ENCODE assay signal across 21 mouse cellular contexts in the genomic region with DNA sequence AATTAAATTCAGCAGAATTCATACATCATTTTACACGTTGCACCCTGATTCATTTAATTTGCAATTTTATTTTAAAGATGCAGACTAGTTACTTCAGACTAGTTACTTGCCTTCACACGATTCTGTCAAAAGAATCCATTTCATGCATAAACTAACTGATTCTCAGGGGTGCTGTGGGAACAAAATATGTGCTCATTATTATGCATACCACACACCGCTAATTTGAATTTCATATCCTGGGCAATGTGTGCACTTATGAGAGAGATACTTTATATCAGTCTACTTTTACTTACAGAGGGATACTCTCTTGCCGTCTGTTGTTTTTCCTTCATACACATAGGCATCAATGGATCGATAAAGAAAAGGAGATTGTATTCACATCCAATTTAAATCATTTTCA.
DNase-seq lines count a peak whose midpoint lies in the region; ATAC-seq and TF ChIP-seq lines count a peak whose summit lies in the region.
"Had no signal": no experiment of that assay in that cellular context is flagged by ENCODE, and none has a peak within 500 bp of the region (broad histone marks: within the 10 kb centered on the region; RNA-seq: fewer than 3 reads in every experiment).

No protein-coding gene starts in this region.

- no peak for DNase-seq in forebrain, embryonic 11.5 days (ENCODE audit: low spot score)
- no peak for DNase-seq in hindbrain, embryonic 11.5 days (ENCODE audit: low spot score)
- peak; percentile 56 for DNase-seq in midbrain, embryonic 14.5 days
- no peak for DNase-seq in midbrain, postnatal 0 days (ENCODE audit: low spot score)
- DNase-seq in layer of hippocampus, postnatal 14 days (ENCODE audit: low spot score in 2 of 2), result no peak
- DNase-seq: adrenal gland, postnatal 10 days; B cell, adult 2 months; cerebellum, adult 11-12 months; cerebellum, adult 9-10 months; cerebellum, postnatal 25 days; gastrocnemius, postnatal 36 days; heart, adult 11 months; heart, postnatal 36 days; kidney, adult 2 months had no signal

- H3K27me3 ChIP-seq in forebrain, embryonic 13.5 days, result no peaks in the 10 kb centered on the region
- no peaks in the 10 kb centered on the region for H3K27me3 ChIP-seq in forebrain, embryonic 11.5 days (ENCODE audit: control insufficient read depth, insufficient read depth, low read length)
- H3K27me3 ChIP-seq in hindbrain, embryonic 12.5 days, result no peaks in the 10 kb centered on the region
- no peaks in the 10 kb centered on the region for H3K27me3 ChIP-seq in hindbrain, embryonic 11.5 days (ENCODE audit: control insufficient read depth, insufficient read depth, low read length)
- H3K27me3 ChIP-seq in midbrain, embryonic 14.5 days (ENCODE audit: control insufficient read depth, insufficient read depth, low read length), result no peaks in the 10 kb centered on the region
- H3K27me3 ChIP-seq in midbrain, postnatal 0 days (ENCODE audit: insufficient read depth, low read length), result no peaks in the 10 kb centered on the region
- H3K27me3 ChIP-seq: embryonic facial prominence, embryonic 12.5 days; heart, embryonic 13.5 days had no signal

- H3K9ac ChIP-seq in forebrain, embryonic 13.5 days, result no peak overlapping the region
- H3K9ac ChIP-seq in forebrain, embryonic 11.5 days (ENCODE audit: low read length), result no peak overlapping the region
- H3K9ac ChIP-seq in hindbrain, embryonic 12.5 days, result no peak overlapping the region
- H3K9ac ChIP-seq in hindbrain, embryonic 11.5 days (ENCODE audit: low read depth, low read length), result no peak overlapping the region
- no peak overlapping the region for H3K9ac ChIP-seq in midbrain, embryonic 14.5 days (replicated peaks; ENCODE audit: low read length)
- H3K9ac ChIP-seq in midbrain, postnatal 0 days (replicated peaks; ENCODE audit: low read length, poor library complexity, severe bottlenecking), result no peak overlapping the region
- H3K9ac ChIP-seq: embryonic facial prominence, embryonic 12.5 days; heart, embryonic 13.5 days had no signal

- H3K36me3 ChIP-seq in forebrain, embryonic 13.5 days (ENCODE audit: poor library complexity, severe bottlenecking), result no peaks in the 10 kb centered on the region
- no peaks in the 10 kb centered on the region for H3K36me3 ChIP-seq in forebrain, embryonic 11.5 days (ENCODE audit: control insufficient read depth, insufficient read depth, low read length)
- H3K36me3 ChIP-seq in hindbrain, embryonic 12.5 days, result no peaks in the 10 kb centered on the region
- no peaks in the 10 kb centered on the region for H3K36me3 ChIP-seq in hindbrain, embryonic 11.5 days (ENCODE audit: control insufficient read depth, insufficient read depth, low read length)
- H3K36me3 ChIP-seq in midbrain, embryonic 14.5 days (ENCODE audit: control insufficient read depth, insufficient read depth, low read length), result no peaks in the 10 kb centered on the region
- H3K36me3 ChIP-seq in midbrain, postnatal 0 days (ENCODE audit: insufficient read depth, low read length), result no peaks in the 10 kb centered on the region
- H3K36me3 ChIP-seq: embryonic facial prominence, embryonic 12.5 days; G1E; heart, embryonic 13.5 days had no signal

- no peak overlapping the region for H3K4me3 ChIP-seq in forebrain, embryonic 13.5 days
- no peak overlapping the region for H3K4me3 ChIP-seq in forebrain, embryonic 11.5 days (ENCODE audit: low read depth, low read length)
- no peak overlapping the region for H3K4me3 ChIP-seq in hindbrain, embryonic 12.5 days
- no peak overlapping the region for H3K4me3 ChIP-seq in hindbrain, embryonic 11.5 days (ENCODE audit: low read depth, low read length)
- no peak overlapping the region for H3K4me3 ChIP-seq in midbrain, embryonic 14.5 days (replicated peaks; ENCODE audit: low read depth, low read length)
- H3K4me3 ChIP-seq in midbrain, postnatal 0 days (ENCODE audit: low read depth, low read length), result no peak overlapping the region
- H3K4me3 ChIP-seq: embryonic facial prominence, embryonic 12.5 days; heart, embryonic 13.5 days had no signal

- ATAC-seq in forebrain, embryonic 13.5 days, result peak; percentile 38; the same call in 1 of the 2 replicates
- no peak for ATAC-seq in forebrain, embryonic 11.5 days (replicated peaks; ENCODE audit: low FRiP score)
- ATAC-seq in hindbrain, embryonic 12.5 days (ENCODE audit: low FRiP score), result 0 out of 2 replicates have a peak, but pooled peaks have one; percentile 60
- ATAC-seq in hindbrain, embryonic 11.5 days (ENCODE audit: low FRiP score), result no peak
- peak; percentile 50; the same call in 1 of the 2 replicates for ATAC-seq in midbrain, embryonic 14.5 days (ENCODE audit: low FRiP score, low TSS enrichment)
- ATAC-seq in midbrain, postnatal 0 days (ENCODE audit: low FRiP score), result no peak
- ATAC-seq: CD4-positive, CD25-positive, alpha-beta regulatory T cell, adult 4 months; intestine, embryonic 16.5 days had no signal

- H3K9me3 ChIP-seq in forebrain, embryonic 13.5 days (replicated peaks), result no peaks in the 10 kb centered on the region
- H3K9me3 ChIP-seq in forebrain, embryonic 11.5 days (ENCODE audit: control insufficient read depth, low read length), result no peaks in the 10 kb centered on the region
- H3K9me3 ChIP-seq in hindbrain, embryonic 12.5 days (replicated peaks), result no peaks in the 10 kb centered on the region
- H3K9me3 ChIP-seq in hindbrain, embryonic 11.5 days (ENCODE audit: control insufficient read depth, low read length), result no peaks in the 10 kb centered on the region
- H3K9me3 ChIP-seq in midbrain, embryonic 14.5 days (ENCODE audit: control insufficient read depth, low read length), result no peaks in the 10 kb centered on the region
- no peaks in the 10 kb centered on the region for H3K9me3 ChIP-seq in midbrain, postnatal 0 days (ENCODE audit: low read length)
- H3K9me3 ChIP-seq: embryonic facial prominence, embryonic 12.5 days; G1E; heart, embryonic 13.5 days had no signal

- no peak overlapping the region for H3K27ac ChIP-seq in forebrain, embryonic 13.5 days
- no peak overlapping the region for H3K27ac ChIP-seq in forebrain, embryonic 11.5 days (ENCODE audit: low read depth, low read length)
- no peak overlapping the region for H3K27ac ChIP-seq in hindbrain, embryonic 12.5 days
- H3K27ac ChIP-seq in hindbrain, embryonic 11.5 days (ENCODE audit: low read depth, low read length), result no peak overlapping the region
- H3K27ac ChIP-seq in midbrain, embryonic 14.5 days (replicated peaks; ENCODE audit: low read depth, low read length), result no peak overlapping the region
- H3K27ac ChIP-seq in midbrain, postnatal 0 days (ENCODE audit: low read depth, low read length), result no peak overlapping the region
- H3K27ac ChIP-seq: embryonic facial prominence, embryonic 12.5 days; heart, embryonic 13.5 days had no signal

- no peak for TF ChIP-seq CTCF in midbrain, postnatal 0 days (IDR thresholded peaks at IDR 0.05)

- 54% methylated on average over 5 of the region's 5 CpGs for WGBS in forebrain, embryonic 13.5 days
- WGBS in forebrain, embryonic 11.5 days, result 80% methylated on average over 5 of the region's 5 CpGs
- 54% methylated on average over 5 of the region's 5 CpGs for WGBS in hindbrain, embryonic 12.5 days
- WGBS in hindbrain, embryonic 11.5 days, result 63% methylated on average over 5 of the region's 5 CpGs
- 47% methylated on average over 5 of the region's 5 CpGs for WGBS in midbrain, embryonic 14.5 days
- 49% methylated on average over 5 of the region's 5 CpGs for WGBS in midbrain, postnatal 0 days

- no peak overlapping the region for H3K4me2 ChIP-seq in forebrain, embryonic 13.5 days
- H3K4me2 ChIP-seq in forebrain, embryonic 11.5 days (ENCODE audit: low read depth, low read length, severe bottlenecking), result no peak overlapping the region
- no peak overlapping the region for H3K4me2 ChIP-seq in hindbrain, embryonic 12.5 days (replicated peaks)
- H3K4me2 ChIP-seq in hindbrain, embryonic 11.5 days (replicated peaks; ENCODE audit: low read depth, low read length), result no peak overlapping the region
- no peak overlapping the region for H3K4me2 ChIP-seq in midbrain, embryonic 14.5 days (ENCODE audit: low read length)
- H3K4me2 ChIP-seq in midbrain, postnatal 0 days (ENCODE audit: low read depth, low read length, poor library complexity, severe bottlenecking), result no peak overlapping the region
- H3K4me2 ChIP-seq: embryonic facial prominence, embryonic 12.5 days; heart, embryonic 13.5 days had no signal

- peaks cover 12% of the 10 kb centered on the region; the same call in 1 of the 2 replicates for H3K4me1 ChIP-seq in forebrain, embryonic 13.5 days
- H3K4me1 ChIP-seq in forebrain, embryonic 11.5 days (replicated peaks; ENCODE audit: control insufficient read depth, insufficient read depth, low read length), result no peaks in the 10 kb centered on the region
- peaks cover 3% of the 10 kb centered on the region; the same call in 1 of the 2 replicates for H3K4me1 ChIP-seq in hindbrain, embryonic 12.5 days
- no peaks in the 10 kb centered on the region for H3K4me1 ChIP-seq in hindbrain, embryonic 11.5 days (replicated peaks; ENCODE audit: control insufficient read depth, insufficient read depth, low read length)
- no peaks in the 10 kb centered on the region for H3K4me1 ChIP-seq in midbrain, embryonic 14.5 days (ENCODE audit: control insufficient read depth, insufficient read depth, low read length)
- no peaks in the 10 kb centered on the region for H3K4me1 ChIP-seq in midbrain, postnatal 0 days (ENCODE audit: insufficient read depth, low read length)
- H3K4me1 ChIP-seq: embryonic facial prominence, embryonic 12.5 days; heart, embryonic 13.5 days had no signal

Comparison
In these comparisons a context has a peak if more than half of its experiments do, and no peak if none do; other contexts are left out.
1. ATAC-seq: peak in forebrain, embryonic 13.5 days (single experiment), hindbrain, embryonic 12.5 days (single experiment) and midbrain, embryonic 14.5 days (single experiment); none in forebrain, embryonic 11.5 days (single experiment), hindbrain, embryonic 11.5 days (single experiment) and midbrain, postnatal 0 days (single experiment).